Mouse (Mus musculus) natural killer cell, adult 2 months (primary cell): ENCODE measurements at regions not wholly inside any gene's neighbourhood (a gene's known extent, or its start where the extent isn't known, plus 50 kb on each side); places are given as distances from the start of the nearest gene placed in this dataset.

ENCODE experiments used
- DNase-seq, 2 experiments: peaks; one replicate each; pipeline ENCODE4 v3.0.0; 2022; ENCODE audit warnings: low spot score in 2 of 2

DNA sequence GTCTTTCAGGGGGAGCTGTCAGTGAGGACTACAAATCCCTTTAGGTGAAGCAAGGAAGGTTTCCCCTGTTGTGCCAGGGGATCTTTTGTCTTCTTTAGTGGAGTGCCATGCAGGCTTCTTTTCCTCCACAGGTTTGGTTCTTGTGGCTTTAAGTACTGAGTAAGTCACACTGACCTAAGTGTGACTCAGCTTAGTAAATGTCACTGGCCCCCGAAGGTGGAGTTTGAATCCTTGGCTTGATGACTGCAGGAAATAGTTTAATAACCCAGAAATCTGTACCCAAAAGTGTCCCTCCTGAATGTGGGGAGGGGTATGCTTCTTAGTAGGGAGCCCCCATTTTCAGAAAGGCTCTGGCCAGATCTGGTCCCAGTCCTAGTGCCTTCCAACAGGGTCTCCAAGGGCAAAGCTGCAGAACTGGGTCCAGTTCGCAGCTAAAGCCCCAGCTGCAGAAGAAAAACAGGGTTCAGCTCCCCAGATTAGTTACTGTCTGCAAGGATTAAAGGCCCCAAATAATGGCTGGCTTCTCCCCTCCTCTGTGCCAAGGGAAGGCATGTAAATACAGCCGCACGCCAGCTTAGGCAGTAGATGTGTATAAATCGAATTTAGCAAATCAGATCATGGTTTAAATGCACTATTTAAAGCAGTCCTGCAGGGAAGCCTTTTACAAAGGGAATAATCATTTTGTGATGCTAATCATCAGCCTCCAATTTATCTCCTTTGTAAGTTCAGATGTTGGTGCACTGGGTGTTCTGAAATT lies 51.6 kb upstream of the Polg start:
- DNase-seq: no peak

DNA sequence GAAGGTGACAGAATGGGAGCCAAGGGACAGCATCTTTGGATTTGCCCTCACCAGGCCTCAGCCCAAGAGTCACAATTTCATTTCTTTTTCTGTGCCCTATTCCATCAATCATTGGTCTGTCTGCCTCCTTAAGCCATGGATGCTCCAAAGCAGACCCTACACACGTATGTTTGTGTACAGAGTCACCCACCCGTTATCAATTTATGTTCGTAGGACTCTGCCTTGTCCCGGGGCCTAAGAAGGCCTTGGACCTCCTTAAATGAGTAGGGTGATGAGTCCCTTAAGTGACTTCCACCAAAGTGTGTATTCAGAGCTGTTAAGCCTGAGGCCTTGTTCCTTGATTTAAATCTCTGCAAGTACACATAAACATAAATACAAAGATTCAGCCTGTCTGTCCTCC lies 50.1 kb upstream of the Polg start:
- no peak for DNase-seq
